Mouse (Mus musculus): ENCODE measurements around the gene Ccdc170.

DNA sequence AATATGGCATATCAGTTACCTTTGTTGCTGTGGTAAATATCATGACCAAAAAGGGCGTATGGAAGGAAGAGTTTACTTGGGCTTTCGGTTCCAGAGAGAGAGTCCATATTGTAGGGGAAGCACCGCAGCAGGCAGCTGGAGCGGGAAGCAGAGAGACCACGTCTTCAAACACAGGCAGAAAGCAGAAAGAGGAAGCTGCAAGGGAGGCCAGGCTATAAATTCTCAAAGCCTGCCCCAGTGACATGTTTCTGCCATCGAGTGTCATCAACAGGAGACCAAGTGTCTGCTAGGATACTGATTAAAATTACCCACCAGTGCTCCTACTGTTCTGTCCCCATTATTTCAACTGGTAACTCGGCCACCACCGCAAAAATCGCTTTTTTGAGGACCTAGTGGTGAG, 2.7 kb downstream of the Ccdc170 start:
- TF ChIP-seq CTCF (conservative IDR thresholded peaks at IDR 0.05; ENCODE audit: insufficient read depth, insufficient read length, low read depth, low read length): no peak
- TF ChIP-seq POLR2A (IDR thresholded peaks at IDR 0.05; ENCODE audit: low read depth, low read length): no peak

All from kidney, adult 2 months (tissue).